In the genomic region with DNA sequence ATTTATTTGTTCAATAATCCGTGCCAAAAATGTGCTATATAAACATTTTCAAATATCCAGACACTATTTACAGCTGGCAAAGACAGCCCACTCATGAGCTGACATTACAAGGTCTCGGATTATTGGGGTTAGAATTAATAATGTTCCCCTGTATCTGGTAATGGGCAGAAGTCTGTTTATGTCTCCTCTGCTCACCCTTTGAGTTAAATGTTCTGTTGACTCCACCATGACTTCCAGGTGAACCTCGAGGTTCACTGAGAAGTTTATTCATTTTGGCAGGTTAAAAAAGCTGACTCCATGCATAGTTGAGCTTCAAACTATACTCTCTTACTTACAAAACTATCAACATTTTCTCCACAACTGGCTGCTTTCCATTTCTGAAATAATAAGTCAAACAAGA, we compare ENCODE assay signal across 19 mouse cellular contexts.
A peak's percentile ranks its signal among the peaks of the same experiment; 100 is the strongest.
DNase-seq lines count a peak whose midpoint lies in the region; ATAC-seq and TF ChIP-seq lines count a peak whose summit lies in the region.
"Had no signal": no experiment of that assay in that cellular context is flagged by ENCODE, and none has a peak within 500 bp of the region (broad histone marks: within the 10 kb centered on the region; RNA-seq: fewer than 3 reads in every experiment).

No protein-coding gene starts in this region.

- no peak for TF ChIP-seq EP300 in lung, postnatal 0 days (IDR thresholded peaks at IDR 0.05)

- H3K4me3 ChIP-seq in embryonic facial prominence, embryonic 14.5 days (ENCODE audit: low read depth, low read length) = no peak overlapping the region
- H3K4me3 ChIP-seq in embryonic facial prominence, embryonic 10.5 days = no peak overlapping the region
- H3K4me3 ChIP-seq in kidney, embryonic 15.5 days (replicated peaks) = no peak overlapping the region
- no peak overlapping the region for H3K4me3 ChIP-seq in lung, embryonic 14.5 days (ENCODE audit: low read depth, low read length)
- no peak overlapping the region for H3K4me3 ChIP-seq in lung, postnatal 0 days (ENCODE audit: low read depth, low read length)
- H3K4me3 ChIP-seq: forebrain, embryonic 15.5 days; heart, embryonic 13.5 days had no signal

- H3K9ac ChIP-seq in embryonic facial prominence, embryonic 14.5 days (ENCODE audit: low read depth, low read length) = no peak overlapping the region
- no peak overlapping the region for H3K9ac ChIP-seq in kidney, embryonic 15.5 days
- no peak overlapping the region for H3K9ac ChIP-seq in lung, embryonic 14.5 days
- H3K9ac ChIP-seq in lung, postnatal 0 days (replicated peaks; ENCODE audit: low read depth) = no peak overlapping the region
- H3K9ac ChIP-seq: forebrain, embryonic 15.5 days; heart, embryonic 13.5 days had no signal

- 51% methylated on average over 3 of the region's 3 CpGs for WGBS in embryonic facial prominence, embryonic 14.5 days
- 70% methylated on average over 3 of the region's 3 CpGs for WGBS in embryonic facial prominence, embryonic 10.5 days
- 38% methylated on average over 3 of the region's 3 CpGs for WGBS in kidney, embryonic 15.5 days
- 16% methylated on average over 3 of the region's 3 CpGs for WGBS in lung, embryonic 14.5 days
- 17% methylated on average over 3 of the region's 3 CpGs for WGBS in lung, postnatal 0 days

- H3K4me1 ChIP-seq in embryonic facial prominence, embryonic 14.5 days (ENCODE audit: control insufficient read depth, insufficient read depth, low read length) = no peaks in the 10 kb centered on the region
- H3K4me1 ChIP-seq in embryonic facial prominence, embryonic 10.5 days = no peaks in the 10 kb centered on the region
- H3K4me1 ChIP-seq in kidney, embryonic 15.5 days = no peaks in the 10 kb centered on the region
- no peaks in the 10 kb centered on the region for H3K4me1 ChIP-seq in lung, embryonic 14.5 days (ENCODE audit: insufficient read depth)
- H3K4me1 ChIP-seq in lung, postnatal 0 days (ENCODE audit: insufficient read depth, low read depth, low read length) = no peaks in the 10 kb centered on the region
- H3K4me1 ChIP-seq: forebrain, embryonic 15.5 days; heart, embryonic 13.5 days had no signal

- TF ChIP-seq CTCF in lung, embryonic 14.5 days (IDR thresholded peaks at IDR 0.05; ENCODE audit: low read depth) = no peak
- TF ChIP-seq CTCF in lung, postnatal 0 days (IDR thresholded peaks at IDR 0.05) = no peak

- H3K27ac ChIP-seq in embryonic facial prominence, embryonic 14.5 days (replicated peaks; ENCODE audit: low read depth, low read length) = no peak overlapping the region
- H3K27ac ChIP-seq in embryonic facial prominence, embryonic 10.5 days (replicated peaks) = no peak overlapping the region
- H3K27ac ChIP-seq in kidney, embryonic 15.5 days = no peak overlapping the region
- H3K27ac ChIP-seq in lung, embryonic 14.5 days (ENCODE audit: low read depth) = no peak overlapping the region
- no peak overlapping the region for H3K27ac ChIP-seq in lung, postnatal 0 days (ENCODE audit: low read length)
- H3K27ac ChIP-seq: forebrain, embryonic 15.5 days; heart, embryonic 13.5 days had no signal

- ATAC-seq in embryonic facial prominence, embryonic 14.5 days (ENCODE audit: low read depth) = no peak
- ATAC-seq in kidney, embryonic 15.5 days (replicated peaks; ENCODE audit: low FRiP score) = peak; percentile 54; the same call in 1 of the 2 replicates
- no peak for ATAC-seq in lung, embryonic 14.5 days (ENCODE audit: insufficient read depth)
- no peak for ATAC-seq in lung, postnatal 0 days
- ATAC-seq: CD4-positive, CD25-positive, alpha-beta regulatory T cell, adult 4 months; forebrain, embryonic 15.5 days had no signal

- H3K36me3 ChIP-seq in embryonic facial prominence, embryonic 14.5 days (ENCODE audit: control insufficient read depth, insufficient read depth, low read length) = no peaks in the 10 kb centered on the region
- H3K36me3 ChIP-seq in embryonic facial prominence, embryonic 10.5 days (replicated peaks) = no peaks in the 10 kb centered on the region
- no peaks in the 10 kb centered on the region for H3K36me3 ChIP-seq in kidney, embryonic 15.5 days
- no peaks in the 10 kb centered on the region for H3K36me3 ChIP-seq in lung, embryonic 14.5 days (ENCODE audit: insufficient read depth)
- no peaks in the 10 kb centered on the region for H3K36me3 ChIP-seq in lung, postnatal 0 days (ENCODE audit: insufficient read depth, low read length)
- H3K36me3 ChIP-seq: forebrain, embryonic 15.5 days; G1E; heart, embryonic 13.5 days had no signal

- H3K4me2 ChIP-seq in embryonic facial prominence, embryonic 14.5 days (ENCODE audit: low read depth, low read length) = no peak overlapping the region
- no peak overlapping the region for H3K4me2 ChIP-seq in kidney, embryonic 15.5 days
- H3K4me2 ChIP-seq in lung, embryonic 14.5 days = no peak overlapping the region
- no peak overlapping the region for H3K4me2 ChIP-seq in lung, postnatal 0 days (replicated peaks; ENCODE audit: low read depth, low read length)
- H3K4me2 ChIP-seq: forebrain, embryonic 15.5 days; heart, embryonic 13.5 days had no signal

- no peaks in the 10 kb centered on the region for H3K9me3 ChIP-seq in embryonic facial prominence, embryonic 14.5 days (ENCODE audit: control insufficient read depth, low read length)
- H3K9me3 ChIP-seq in embryonic facial prominence, embryonic 10.5 days = no peaks in the 10 kb centered on the region
- H3K9me3 ChIP-seq in kidney, embryonic 15.5 days (replicated peaks) = no peaks in the 10 kb centered on the region
- no peaks in the 10 kb centered on the region for H3K9me3 ChIP-seq in lung, embryonic 14.5 days (ENCODE audit: low read depth, low read length)
- no peaks in the 10 kb centered on the region for H3K9me3 ChIP-seq in lung, postnatal 0 days (ENCODE audit: low read length)
- H3K9me3 ChIP-seq: forebrain, embryonic 15.5 days; G1E; heart, embryonic 13.5 days had no signal

- DNase-seq in embryonic facial prominence, embryonic 14.5 days (ENCODE audit: low spot score) = peak; percentile 44
- DNase-seq in embryonic facial prominence, embryonic 10.5 days (ENCODE audit: low spot score) = no peak
- DNase-seq in kidney, postnatal 25 days = no peak
- DNase-seq in lung, embryonic 14.5 days = peak; percentile 59
- no peak for DNase-seq in lung, postnatal 0 days (ENCODE audit: low spot score)
- DNase-seq in left cerebral cortex, postnatal 4 days = no peak
- DNase-seq: adrenal gland, adult 8-10 months; adrenal gland, postnatal 36 days; B cell, adult 2 months; cerebellum, adult 2 months; cerebellum, postnatal 10 days; gastrocnemius, postnatal 36 days; heart, adult 11 months; heart, postnatal 36 days had no signal

- no peaks in the 10 kb centered on the region for H3K27me3 ChIP-seq in embryonic facial prominence, embryonic 14.5 days (replicated peaks; ENCODE audit: control insufficient read depth, insufficient read depth, low read length)
- no peaks in the 10 kb centered on the region for H3K27me3 ChIP-seq in embryonic facial prominence, embryonic 10.5 days (replicated peaks; ENCODE audit: low read depth, poor library complexity, severe bottlenecking)
- no peaks in the 10 kb centered on the region for H3K27me3 ChIP-seq in kidney, embryonic 15.5 days
- H3K27me3 ChIP-seq in lung, embryonic 14.5 days (ENCODE audit: insufficient read depth, low read length) = no peaks in the 10 kb centered on the region
- no peaks in the 10 kb centered on the region for H3K27me3 ChIP-seq in lung, postnatal 0 days (replicated peaks; ENCODE audit: insufficient read depth, low read length)
- H3K27me3 ChIP-seq: forebrain, embryonic 15.5 days; heart, embryonic 13.5 days had no signal

- intact Hi-C loops in left cerebral cortex, postnatal 4 days (cut with DNase I) = no loop called here

Comparison
In these comparisons a context has a peak if more than half of its experiments do, and no peak if none do; other contexts are left out.
1. DNase-seq: peak in embryonic facial prominence, embryonic 14.5 days (single experiment) and lung, embryonic 14.5 days (single experiment); none in embryonic facial prominence, embryonic 10.5 days (single experiment), kidney, postnatal 25 days (0 of 2), lung, postnatal 0 days (single experiment) and left cerebral cortex, postnatal 4 days (single experiment).